Mouse (Mus musculus) bone marrow macrophage, adult 2 months (primary cell): ENCODE results near the gene Them7.

ENCODE experiments used
- CTCF ChIP-seq: IDR thresholded peaks from 2 replicates; pipeline ENCODE4 v1.5.1; 2012; ENCODE audit warnings: low read depth, mild to moderate bottlenecking, low read length, moderate library complexity
- POLR2A ChIP-seq: IDR thresholded peaks from 2 replicates; pipeline ENCODE4 v1.6.1; 2012; ENCODE audit warnings: mild to moderate bottlenecking, low read depth, low read length, borderline replicate concordance

- no peak for TF ChIP-seq CTCF
- TF ChIP-seq POLR2A, result no peak
These were observed 155.6 kb downstream of the Them7 start for GRCm38 (mm10) chr2:105379682-105380081.
